Mouse (Mus musculus) lung, adult 2 months (tissue): ENCODE results near the gene Kalrn. TPM values are rescaled to one million over a fixed set of nuclear protein-coding genes. Genes with fewer than 3 reads are reported as not detected.

Experiments used
- DNase-seq: peaks from one replicate; pipeline ENCODE4 v3.0.0; 2022
- H3K4me1 ChIP-seq: fragments of 200-500 bp; 2 replicates; pipeline ENCODE4 v1.6.1; 2011; ENCODE audit warnings: low read length; ENCODE audit not compliant: control insufficient read depth, insufficient read depth
- H3K4me3 ChIP-seq: fragments of 200-500 bp; replicated peaks from 2 replicates; pipeline ENCODE3; 2011; ENCODE audit warnings: low read depth, mild to moderate bottlenecking, control low read depth, low read length; ENCODE audit errors: extremely low read depth
- CTCF ChIP-seq: fragments of 200-500 bp; IDR thresholded peaks from 2 replicates; pipeline ENCODE4 v1.5.1; 2011; ENCODE audit warnings: mild to moderate bottlenecking, low read length, control low read depth; ENCODE audit not compliant: insufficient read depth
- POLR2A ChIP-seq: fragments of 200-500 bp; IDR thresholded peaks from 2 replicates; pipeline ENCODE4 v1.6.1; 2011; ENCODE audit warnings: low read depth, mild to moderate bottlenecking, control low read depth, low read length, borderline replicate concordance; ENCODE audit errors: extremely low read depth
- WGBS: fragments of 180-500 bp; shearing (Covaris S2); methylation state at CpG from one replicate; pipeline ENCODE4 v1.1.7; 2018; 5-methylcytosine and 5-hydroxymethylcytosine counted together
- polyA plus RNA-seq: library from polyadenylated mRNA; depleted of rRNA; stranded (reverse); fragments of >200 nt; gene quantifications from 2 replicates; pipeline ENCODE4 v1.2.3, GENCODE M21; 2012; rRNA removed

The Kalrn gene
- polyA plus RNA-seq, 1 experiment = 11.8 TPM

DNA sequence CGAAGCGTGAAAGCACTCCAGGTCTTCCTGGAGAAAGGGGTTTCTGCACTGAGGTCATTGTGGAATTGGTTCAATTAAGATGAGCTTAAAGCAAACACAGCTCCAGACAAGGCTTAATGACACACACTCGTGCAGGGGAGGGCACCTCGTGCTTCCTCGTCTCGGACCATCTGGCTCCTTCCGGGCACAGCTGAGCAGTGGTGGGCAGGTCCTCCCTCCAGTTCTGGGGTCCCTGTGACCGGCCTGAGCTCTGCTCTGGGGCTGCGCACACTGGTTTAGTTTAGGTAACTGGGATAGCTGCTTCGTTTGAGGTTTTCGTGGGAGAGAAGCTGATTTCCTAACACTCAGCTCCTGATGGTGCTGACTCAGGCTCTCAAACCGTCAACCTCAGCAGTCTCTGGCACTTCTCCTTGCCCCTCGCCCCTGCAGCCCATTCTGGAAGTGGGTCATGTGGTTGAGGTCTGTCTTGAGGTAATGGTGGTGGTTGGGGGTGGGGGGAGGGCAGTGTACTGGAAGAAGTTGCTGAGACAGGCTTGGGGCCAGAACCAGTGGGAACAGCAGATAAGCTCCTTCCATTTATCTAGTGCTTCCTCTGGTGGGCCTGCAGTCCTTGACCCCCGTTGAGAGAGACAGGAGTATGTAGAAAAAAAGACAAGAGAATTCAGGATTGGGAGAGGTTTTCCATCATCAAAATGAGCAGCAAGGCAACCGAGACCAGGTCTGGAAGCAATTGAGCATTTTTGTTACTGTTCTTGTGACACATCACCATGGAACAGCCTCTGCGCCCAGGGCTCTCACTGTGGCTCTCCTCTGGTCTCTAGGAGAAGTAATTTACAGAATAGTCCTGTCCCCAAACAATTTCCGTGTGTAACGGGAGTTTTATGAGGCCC lies 651.0 kb downstream of the Kalrn start:
- 43% methylated on average over 18 of the region's 18 CpGs for WGBS
- Histone ChIP-seq H3K4me3 (no peak overlapping the region), H3K4me1 (peaks cover 2% of the 10 kb centered on the region; the same call in 1 of the 2 replicates)
- TF ChIP-seq CTCF (no peak), POLR2A (no peak)
- no peak for DNase-seq

GRCm38 (mm10) chr16:33921514-33921913 lies 651.8 kb downstream of the Kalrn start:
- DNase-seq = no peak
- no peak overlapping the region for H3K4me3 ChIP-seq
- peaks cover 5% of the 10 kb centered on the region for H3K4me1 ChIP-seq
- TF ChIP-seq POLR2A (no peak), CTCF (no peak)
- 56% methylated on average over 5 of the region's 5 CpGs for WGBS

Other genes with a start within 250 kb of the Kalrn start
- not detected in 2 replicates for gene Ropn1, start 76.4 kb upstream of the Kalrn start, polyA plus RNA-seq
- gene Ccdc14, start 117.1 kb upstream of the Kalrn start, polyA plus RNA-seq = 1.5 and 2.4 TPM in 2 replicates
- gene Mylk, start 171.7 kb upstream of the Kalrn start, polyA plus RNA-seq = 208 and 233 TPM in 2 replicates